Mouse (Mus musculus): Measurements from ENCODE around the gene Ddx28. TPM values are rescaled to one million over a fixed set of nuclear protein-coding genes. Genes with fewer than 3 reads are reported as not detected.
"Not testable (repeated sequence)": the region's sequence is repeated elsewhere in the genome, so short reads cannot be mapped to it uniquely, and the experiment has no call there.

Gene Ddx28
- polyA plus RNA-seq, 1 experiment from 2014 or later, result 8.7 TPM

DNA sequence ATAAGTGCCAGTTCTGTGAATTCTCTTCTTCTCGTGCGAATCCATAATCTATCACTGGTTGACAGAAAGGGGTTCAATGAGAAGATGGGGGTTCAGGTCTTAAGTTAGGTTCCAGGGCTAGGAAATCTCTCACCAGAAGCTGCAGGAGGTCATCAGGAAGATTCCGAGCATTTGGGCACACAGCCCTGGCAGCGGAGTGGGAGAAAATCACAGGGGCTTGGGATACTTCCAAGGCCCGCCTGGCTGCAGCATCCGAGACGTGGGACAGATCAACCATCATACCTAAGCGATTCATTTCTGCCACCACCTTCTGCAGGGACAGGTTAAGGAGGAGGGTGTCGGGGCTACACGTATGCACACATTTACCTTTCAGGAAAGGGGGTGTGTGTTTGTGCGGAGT, 23.1 kb downstream of the Ddx28 start:
- ATAC-seq (ENCODE audit: low read depth), result no peak
- Histone ChIP-seq H3K27ac (ENCODE audit: low read length) (no peak overlapping the region), H3K4me2 (ENCODE audit: low read depth, low read length) (no peak overlapping the region), H3K9ac (ENCODE audit: low read depth, low read length) (no peak overlapping the region), H3K4me3 (ENCODE audit: low read depth, low read length) (no peak overlapping the region), H3K4me1 (ENCODE audit: control insufficient read depth, low read depth, low read length) (peaks cover 7% of the 10 kb centered on the region), H3K27me3 (ENCODE audit: control insufficient read depth, insufficient read depth, low read depth, low read length) (peaks cover 4% of the 10 kb centered on the region; the same call in 1 of the 2 replicates), H3K36me3 (ENCODE audit: control insufficient read depth, insufficient read depth) (no peaks in the 10 kb centered on the region), H3K9me3 (replicated peaks; ENCODE audit: control insufficient read depth, low read length) (no peaks in the 10 kb centered on the region)
- 70% methylated on average over 11 of the region's 11 CpGs for WGBS (ENCODE audit: insufficient replicate concordance)

DNA sequence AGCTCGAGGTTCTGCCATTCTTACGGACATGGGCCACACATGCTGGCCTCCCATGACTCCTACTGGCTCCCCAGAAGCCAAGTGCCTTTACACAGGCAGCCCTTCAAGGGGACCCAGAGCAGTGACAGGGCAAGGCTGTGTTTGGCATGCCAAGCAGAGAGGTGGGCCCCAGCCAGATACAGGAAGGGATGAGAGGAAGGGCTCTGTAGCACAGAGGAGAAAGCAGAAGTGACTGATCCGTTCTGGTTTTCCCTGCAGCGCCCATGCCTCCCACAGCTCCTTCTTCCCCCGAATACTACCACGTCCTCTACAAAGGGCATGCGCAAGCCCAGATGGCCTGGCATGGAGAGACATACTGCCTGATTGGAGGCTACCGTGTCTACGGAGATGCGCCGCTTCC, 28.3 kb downstream of the Ddx28 start:
- WGBS (ENCODE audit: insufficient replicate concordance), result 42% methylated on average over 8 of the region's 11 CpGs
- H3K4me3 ChIP-seq (ENCODE audit: low read depth, low read length); ATAC-seq (ENCODE audit: low read depth); H3K27me3 ChIP-seq (ENCODE audit: control insufficient read depth, insufficient read depth, low read depth, low read length); H3K4me1 ChIP-seq (ENCODE audit: control insufficient read depth, low read depth, low read length); H3K27ac ChIP-seq (ENCODE audit: low read length); H3K9me3 ChIP-seq (replicated peaks; ENCODE audit: control insufficient read depth, low read length); H3K9ac ChIP-seq (ENCODE audit: low read depth, low read length); H3K36me3 ChIP-seq (ENCODE audit: control insufficient read depth, insufficient read depth); H3K4me2 ChIP-seq (ENCODE audit: low read depth, low read length): not testable (repeated sequence)

- H3K36me3 ChIP-seq (ENCODE audit: control insufficient read depth, insufficient read depth), result no peaks in the 10 kb centered on the region
- no peak overlapping the region for H3K4me3 ChIP-seq (ENCODE audit: low read depth, low read length)
- ATAC-seq (ENCODE audit: low read depth), result no peak
- H3K4me2 ChIP-seq (ENCODE audit: low read depth, low read length), result no peak overlapping the region
- no peaks in the 10 kb centered on the region for H3K4me1 ChIP-seq (ENCODE audit: control insufficient read depth, low read depth, low read length)
- no peak overlapping the region for H3K9ac ChIP-seq (ENCODE audit: low read depth, low read length)
- WGBS (ENCODE audit: insufficient replicate concordance), result 73% methylated on average over 1 of the region's 1 CpGs
- no peak overlapping the region for H3K27ac ChIP-seq (ENCODE audit: low read length)
- no peaks in the 10 kb centered on the region for H3K9me3 ChIP-seq (replicated peaks; ENCODE audit: control insufficient read depth, low read length)
- no peaks in the 10 kb centered on the region for H3K27me3 ChIP-seq (ENCODE audit: control insufficient read depth, insufficient read depth, low read depth, low read length)
These were observed 30.5 kb downstream of the Ddx28 start for GRCm38 (mm10) chr8:105981146-105981545.

DNA sequence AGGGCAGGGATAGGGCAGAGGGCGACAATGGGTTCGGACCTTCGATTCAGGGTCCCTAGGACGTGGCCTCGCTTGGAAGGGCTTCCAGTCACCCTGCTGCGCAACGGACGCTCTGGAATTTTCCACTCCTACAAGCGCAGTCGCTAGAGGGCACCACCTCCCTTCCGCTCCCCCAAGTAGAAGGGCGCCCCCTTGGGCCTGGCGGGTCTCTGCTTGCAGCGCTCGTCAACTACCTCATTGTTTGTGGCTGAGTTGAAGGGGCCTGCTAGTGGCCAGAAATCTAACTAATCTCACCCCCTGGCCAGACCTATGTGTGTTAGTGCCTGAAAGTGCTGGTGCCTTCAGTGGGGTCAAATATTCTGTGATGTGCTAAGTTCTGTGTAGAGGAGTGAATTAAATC, 32.4 kb downstream of the Ddx28 start, which contains the start of gene Dpep3:
Gene Dpep3 (minus strand): TSS at position 105 of the 400 bp plus-strand sequence.
- Histone ChIP-seq H3K9me3 (replicated peaks; ENCODE audit: control insufficient read depth, low read length) (no peaks in the 10 kb centered on the region), H3K36me3 (ENCODE audit: control insufficient read depth, insufficient read depth) (no peaks in the 10 kb centered on the region), H3K4me1 (ENCODE audit: control insufficient read depth, low read depth, low read length) (no peaks in the 10 kb centered on the region), H3K27ac (ENCODE audit: low read length) (no peak within 1 kb of the TSS), H3K4me3 (ENCODE audit: low read depth, low read length) (no peak within 1 kb of the TSS), H3K27me3 (ENCODE audit: control insufficient read depth, insufficient read depth, low read depth, low read length) (no peaks in the 10 kb centered on the region), H3K4me2 (ENCODE audit: low read depth, low read length) (no peak within 1 kb of the TSS), H3K9ac (ENCODE audit: low read depth, low read length) (no peak within 1 kb of the TSS)
- ATAC-seq (ENCODE audit: low read depth), result no peak
- 89% methylated on average over 15 of the region's 15 CpGs for WGBS (ENCODE audit: insufficient replicate concordance)

- WGBS (ENCODE audit: insufficient replicate concordance), result 68% methylated on average over 7 of the region's 7 CpGs
These were observed 36.3 kb downstream of the Ddx28 start for GRCm38 (mm10) chr8:105975363-105975762.

DNA sequence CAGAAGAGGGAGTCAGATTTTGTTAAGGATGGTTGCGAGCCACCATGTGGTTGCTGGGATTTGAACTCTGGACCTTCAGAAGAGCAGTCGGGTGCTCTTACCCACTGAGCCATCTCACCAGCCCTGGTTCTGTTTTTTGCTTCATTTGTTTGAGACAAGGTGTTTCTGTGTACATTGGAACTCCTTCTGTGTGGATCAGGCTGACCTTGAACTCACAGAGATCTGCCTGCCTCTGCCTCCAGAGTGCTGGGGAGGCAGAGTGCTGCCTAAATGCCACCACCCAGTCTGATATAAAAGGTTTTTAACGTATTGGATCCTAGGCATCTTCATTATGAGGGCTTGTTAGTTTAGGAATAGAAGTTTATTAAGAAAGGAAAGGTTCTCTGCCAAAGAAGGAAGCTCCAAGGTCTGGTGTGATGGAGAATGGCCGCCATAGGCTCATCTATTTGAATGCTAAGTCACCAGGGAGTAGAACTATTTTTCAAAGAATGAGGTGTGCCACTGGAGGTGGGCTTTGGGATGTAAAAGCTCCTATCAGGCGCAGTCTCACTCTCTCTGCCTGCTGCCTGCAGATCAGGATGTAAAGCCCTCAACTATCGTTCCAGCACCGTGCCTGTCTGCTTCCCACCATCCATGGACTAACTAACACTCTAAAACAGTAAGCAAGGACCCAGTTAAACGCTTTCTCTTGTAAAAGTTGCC, 40.5 kb downstream of the Ddx28 start:
- H3K4me1 ChIP-seq (ENCODE audit: control insufficient read depth, low read depth, low read length), result peaks cover 14% of the 10 kb centered on the region
- no peak overlapping the region for H3K4me3 ChIP-seq (ENCODE audit: low read depth, low read length)
- H3K27ac ChIP-seq (ENCODE audit: low read length), result no peak overlapping the region
- no peak for ATAC-seq (ENCODE audit: low read depth)
- H3K36me3 ChIP-seq (ENCODE audit: control insufficient read depth, insufficient read depth), result no peaks in the 10 kb centered on the region
- WGBS (ENCODE audit: insufficient replicate concordance), result 69% methylated on average over 8 of the region's 8 CpGs
- no peak overlapping the region for H3K4me2 ChIP-seq (ENCODE audit: low read depth, low read length)
- no peak overlapping the region for H3K9ac ChIP-seq (ENCODE audit: low read depth, low read length)
- H3K27me3 ChIP-seq (ENCODE audit: control insufficient read depth, insufficient read depth, low read depth, low read length), result no peaks in the 10 kb centered on the region
- H3K9me3 ChIP-seq (replicated peaks; ENCODE audit: control insufficient read depth, low read length), result no peaks in the 10 kb centered on the region

More at GRCm38 (mm10) chr8:105975363-105975762, 36.3 kb downstream of the Ddx28 start:
- Histone ChIP-seq H3K27me3 (ENCODE audit: control insufficient read depth, insufficient read depth, low read depth, low read length) (no peaks in the 10 kb centered on the region), H3K4me3 (ENCODE audit: low read depth, low read length) (no peak overlapping the region), H3K4me1 (ENCODE audit: control insufficient read depth, low read depth, low read length) (no peaks in the 10 kb centered on the region), H3K9me3 (replicated peaks; ENCODE audit: control insufficient read depth, low read length) (no peaks in the 10 kb centered on the region), H3K27ac (ENCODE audit: low read length) (no peak overlapping the region), H3K36me3 (ENCODE audit: control insufficient read depth, insufficient read depth) (no peaks in the 10 kb centered on the region), H3K9ac (ENCODE audit: low read depth, low read length) (no peak overlapping the region), H3K4me2 (ENCODE audit: low read depth, low read length) (no peak overlapping the region)
- no peak for ATAC-seq (ENCODE audit: low read depth)

GRCm38 (mm10) chr8:105969367-105969766, 42.3 kb downstream of the Ddx28 start:
- Histone ChIP-seq H3K9me3 (replicated peaks; ENCODE audit: control insufficient read depth, low read length) (no peaks in the 10 kb centered on the region), H3K4me1 (ENCODE audit: control insufficient read depth, low read depth, low read length) (peaks cover 30% of the 10 kb centered on the region), H3K36me3 (ENCODE audit: control insufficient read depth, insufficient read depth) (no peaks in the 10 kb centered on the region), H3K27me3 (ENCODE audit: control insufficient read depth, insufficient read depth, low read depth, low read length) (no peaks in the 10 kb centered on the region), H3K4me3 (ENCODE audit: low read depth, low read length) (no peak overlapping the region), H3K9ac (ENCODE audit: low read depth, low read length) (no peak overlapping the region), H3K27ac (ENCODE audit: low read length) (no peak overlapping the region), H3K4me2 (ENCODE audit: low read depth, low read length) (no peak overlapping the region)
- no peak for ATAC-seq (ENCODE audit: low read depth)
- 56% methylated on average over 1 of the region's 1 CpGs for WGBS (ENCODE audit: insufficient replicate concordance)

DNA sequence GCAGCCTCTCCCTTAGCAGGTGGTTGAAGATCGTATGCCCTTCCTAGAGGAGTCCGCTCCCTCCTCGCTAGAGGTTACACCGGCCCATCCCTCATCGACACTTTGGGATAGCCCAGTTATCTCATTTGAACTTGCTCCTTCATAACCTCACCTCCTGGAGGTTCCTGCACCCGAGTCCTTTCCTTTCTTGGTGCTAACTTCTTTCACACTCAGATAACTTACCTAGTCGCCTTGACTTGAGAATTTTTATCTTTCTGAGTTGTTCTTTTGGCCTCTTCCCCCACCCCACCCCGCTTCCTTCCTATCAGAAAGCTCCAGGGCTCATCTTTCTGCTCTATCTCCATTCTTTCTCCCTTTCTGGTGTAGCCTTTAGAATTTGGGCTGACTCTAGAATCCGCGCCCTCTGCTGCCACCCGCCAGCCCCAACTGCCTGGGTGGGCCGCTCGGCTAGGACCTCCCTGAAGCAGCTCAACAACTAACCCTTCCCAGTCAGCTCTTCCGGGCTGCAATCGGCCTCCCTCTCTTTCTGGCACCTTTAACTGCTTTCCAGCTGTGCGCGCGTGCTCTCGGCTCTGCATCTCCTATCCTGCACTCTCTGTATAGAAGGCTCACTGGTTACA, 44.9 kb downstream of the Ddx28 start:
- H3K4me2 ChIP-seq (ENCODE audit: low read depth, low read length), result peak overlapping the region; percentile 96
- peak overlapping the region; percentile 89 for H3K27ac ChIP-seq (ENCODE audit: low read length)
- H3K9ac ChIP-seq (ENCODE audit: low read depth, low read length), result peak overlapping the region; percentile 84
- peak; percentile 69 for ATAC-seq (ENCODE audit: low read depth)
- H3K9me3 ChIP-seq (replicated peaks; ENCODE audit: control insufficient read depth, low read length), result no peaks in the 10 kb centered on the region
- 7% methylated on average over 19 of the region's 19 CpGs for WGBS (ENCODE audit: insufficient replicate concordance)
- H3K36me3 ChIP-seq (ENCODE audit: control insufficient read depth, insufficient read depth), result no peaks in the 10 kb centered on the region
- H3K27me3 ChIP-seq (ENCODE audit: control insufficient read depth, insufficient read depth, low read depth, low read length), result no peaks in the 10 kb centered on the region
- H3K4me3 ChIP-seq (ENCODE audit: low read depth, low read length), result peak overlapping the region; percentile 84
- peaks cover 45% of the 10 kb centered on the region for H3K4me1 ChIP-seq (ENCODE audit: control insufficient read depth, low read depth, low read length)

GRCm38 (mm10) chr8:105965905-105966341, 45.8 kb downstream of the Ddx28 start, which contains the start of gene Slc12a4:
TSS of gene Slc12a4 (minus strand) at chr8:105966097.
- no peaks in the 10 kb centered on the region for H3K27me3 ChIP-seq (ENCODE audit: control insufficient read depth, insufficient read depth, low read depth, low read length)
- peak within 1 kb of the TSS; percentile 84 for H3K9ac ChIP-seq (ENCODE audit: low read depth, low read length)
- peak within 1 kb of the TSS; percentile 84 for H3K4me3 ChIP-seq (ENCODE audit: low read depth, low read length)
- H3K36me3 ChIP-seq (ENCODE audit: control insufficient read depth, insufficient read depth), result no peaks in the 10 kb centered on the region
- under 1% methylated on average over 47 of the region's 47 CpGs for WGBS (ENCODE audit: insufficient replicate concordance)
- H3K27ac ChIP-seq (ENCODE audit: low read length), result peak within 1 kb of the TSS; percentile 89
- peaks cover 54% of the 10 kb centered on the region for H3K4me1 ChIP-seq (ENCODE audit: control insufficient read depth, low read depth, low read length)
- ATAC-seq (ENCODE audit: low read depth), result peak; percentile 81
- H3K9me3 ChIP-seq (replicated peaks; ENCODE audit: control insufficient read depth, low read length), result no peaks in the 10 kb centered on the region
- H3K4me2 ChIP-seq (ENCODE audit: low read depth, low read length), result peak within 1 kb of the TSS; percentile 96

All from liver, embryonic 16.5 days (tissue).